Mouse (Mus musculus): Measurements from ENCODE around the gene Agtrap.

DNA sequence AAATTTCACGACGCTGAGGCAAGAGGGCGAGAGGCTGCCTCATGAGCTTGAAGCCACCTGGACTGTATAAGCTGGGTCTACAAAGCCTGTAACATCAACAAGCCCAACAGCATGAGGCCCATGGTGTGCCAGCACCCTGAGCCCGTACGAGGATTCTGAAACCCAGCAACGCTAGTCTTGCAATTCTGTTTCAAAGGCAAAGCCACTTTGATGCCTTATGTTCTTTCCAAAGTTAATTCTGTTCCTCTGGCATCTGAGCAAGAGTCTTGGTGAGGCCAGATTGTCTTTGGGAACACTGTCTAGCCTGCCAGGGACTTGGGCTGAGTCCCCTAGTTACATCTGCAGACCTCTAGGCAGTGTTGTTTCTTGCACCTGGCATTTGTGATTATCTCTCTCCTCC lies 28.8 kb downstream of the Agtrap start:
- TF ChIP-seq POLR2A (IDR thresholded peaks at IDR 0.05; ENCODE audit: borderline replicate concordance, low read depth, low read length) (no peak), CTCF (IDR thresholded peaks at IDR 0.05; ENCODE audit: low read depth, low read length) (no peak)
